Mouse (Mus musculus) Patski (cell line): ENCODE results near the gene Sema7a. TPM values are rescaled to one million over a fixed set of nuclear protein-coding genes. Genes with fewer than 3 reads are reported as not detected.

Experiments
- ATAC-seq: fragments of 100-300 bp; one replicate; pipeline ENCODE4 v1.8.0; 2021
- CTCF ChIA-PET: fragments of 350-600 bp; sonication (Branson Sonifier 250); formaldehyde crosslinking; loops from one replicate; lab custom pipeline; 2022; ENCODE audit warnings: inconsistent platforms; lab: Charles Lee
- POLR2A ChIA-PET: fragments of 350-600 bp; sonication (Branson Sonifier 250); formaldehyde crosslinking; loops from one replicate; lab custom pipeline; 2022; ENCODE audit warnings: antibody characterized with exemption, inconsistent platforms; lab: Charles Lee
- DNase-seq: peaks from one replicate; pipeline ENCODE4 v3.0.0-alpha.2; 2011; ENCODE audit warnings: low read depth, low spot score
- H3K27me3 ChIP-seq: fragments of 371-371 bp; one replicate; pipeline ENCODE4 v1.5.1; 2021
- CTCF ChIP-seq: fragments of 100-300 bp; IDR thresholded peaks from one replicate; pipeline ENCODE4 v1.5.1; 2021
- in situ Hi-C: fragments of 300-500 bp; cut with MboI; formaldehyde crosslinking; loops from 3 replicates; pipeline ENCODE4 v1.11.1; 2018; ENCODE audit warnings: low pct_unique_long_range_greater_than_20kb, mixed read lengths
- polyA plus RNA-seq: library from polyadenylated mRNA; unstranded; gene quantifications from one replicate; pipeline ENCODE4 v1.2.3, GENCODE M21; 2021

Gene Sema7a
- polyA plus RNA-seq, 1 experiment from 2014 or later, result 77.8 TPM

DNA sequence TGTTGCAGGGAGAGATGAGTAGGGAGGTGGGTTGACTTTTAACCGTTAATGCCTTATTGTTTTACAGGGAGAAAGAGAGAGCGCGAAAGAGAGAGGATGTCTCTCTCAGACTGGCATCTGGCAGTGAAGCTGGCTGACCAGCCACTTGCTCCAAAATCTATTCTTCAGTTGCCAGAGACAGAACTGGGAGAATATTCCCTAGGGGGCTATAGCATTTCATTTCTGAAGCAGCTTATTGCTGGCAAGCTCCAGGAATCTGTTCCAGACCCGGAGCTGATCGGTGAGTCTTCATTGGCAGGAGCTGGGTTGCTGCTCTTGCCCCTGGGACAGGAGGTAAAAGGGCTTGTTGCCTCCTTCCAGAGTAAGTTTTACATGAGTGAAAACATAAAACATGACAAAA lies 27.3 kb upstream of the Sema7a start:
- DNase-seq (no peak), ATAC-seq (no peak)
- POLR2A ChIA-PET, result interaction anchor here (0.6 kb wide), 1 partner anchor 86 kb away, joined by 4 read pairs; no protein-coding TSS in a partner anchor
- in situ Hi-C loops, result no loop called here
- H3K27me3 ChIP-seq, result no peaks in the 10 kb centered on the region
- no peak for TF ChIP-seq CTCF
- CTCF ChIA-PET, result interaction anchor here (1.2 to 1.4 kb wide), 2 partner anchors 19 to 153 kb away, joined by 3 read pairs; no protein-coding TSS in a partner anchor

DNA sequence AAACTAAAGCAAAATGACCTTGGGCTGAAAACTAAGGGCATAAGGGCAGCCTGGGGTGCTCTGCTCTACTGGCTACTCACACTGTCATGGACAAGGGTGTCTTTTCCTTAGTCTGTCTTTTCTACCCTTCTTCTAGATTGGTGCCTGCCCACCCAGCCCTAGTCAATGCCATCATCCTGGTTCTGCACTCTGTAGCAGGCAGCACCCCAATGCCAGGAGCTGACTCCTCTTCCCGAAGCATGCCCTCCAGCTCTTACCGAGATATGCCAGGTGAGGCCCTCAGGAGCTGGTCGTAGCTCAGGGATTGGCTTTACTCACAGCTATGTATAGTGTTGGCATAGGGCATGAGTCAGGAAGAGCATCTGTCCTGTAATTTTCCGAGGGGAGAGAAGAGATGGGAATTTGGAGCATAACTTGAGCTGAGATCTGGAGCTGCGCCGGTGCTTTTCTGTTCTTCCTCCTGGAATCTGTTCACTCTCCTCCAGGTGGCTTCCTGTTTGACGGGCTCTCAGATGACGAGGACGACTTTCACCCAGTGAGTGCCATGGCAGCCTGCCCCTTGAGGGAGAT lies 18.3 kb upstream of the Sema7a start:
- DNase-seq, result no peak
- ChIA-PET POLR2A (interaction anchor here (0.9 to 1.3 kb wide), 2 partner anchors 9 to 10 kb away, joined by 3 read pairs; no protein-coding TSS in a partner anchor), CTCF (interaction anchor here (0.8 kb wide), 1 partner anchor 72 kb away, joined by 3 read pairs; no protein-coding TSS in a partner anchor)
- ATAC-seq, result no peak
- H3K27me3 ChIP-seq, result no peaks in the 10 kb centered on the region
- no peak for TF ChIP-seq CTCF
- in situ Hi-C loops, result no loop called here

DNA sequence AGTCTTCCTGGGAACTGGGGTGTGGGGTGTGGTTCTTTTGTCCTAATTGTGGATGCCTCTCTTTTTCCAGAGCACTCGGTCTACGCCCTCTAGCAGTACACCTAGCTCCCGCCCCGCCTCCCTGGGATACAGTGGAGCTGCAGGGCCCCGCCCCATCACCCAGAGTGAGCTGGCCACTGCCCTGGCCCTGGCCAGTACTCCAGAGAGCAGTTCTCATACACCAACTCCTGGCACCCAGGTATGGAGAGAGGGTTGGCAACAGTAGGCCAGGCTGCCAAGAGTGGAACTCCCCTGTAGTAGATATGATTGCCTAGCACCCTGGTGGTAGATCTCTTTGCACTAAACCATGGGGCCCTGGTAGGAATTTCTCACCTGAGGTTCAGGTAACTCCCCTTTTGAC lies 17.5 kb upstream of the Sema7a start:
- CTCF ChIA-PET, result interaction anchor here (0.8 kb wide), 1 partner anchor 71 kb away, joined by 3 read pairs; no protein-coding TSS in a partner anchor
- ATAC-seq (no peak), DNase-seq (no peak)
- in situ Hi-C loops, result no loop called here
- POLR2A ChIA-PET, result interaction anchor here (0.7 to 1.3 kb wide), 3 partner anchors 8 to 11 kb away, joined by 3 read pairs; no protein-coding TSS in a partner anchor
- H3K27me3 ChIP-seq, result no peaks in the 10 kb centered on the region
- TF ChIP-seq CTCF, result no peak

DNA sequence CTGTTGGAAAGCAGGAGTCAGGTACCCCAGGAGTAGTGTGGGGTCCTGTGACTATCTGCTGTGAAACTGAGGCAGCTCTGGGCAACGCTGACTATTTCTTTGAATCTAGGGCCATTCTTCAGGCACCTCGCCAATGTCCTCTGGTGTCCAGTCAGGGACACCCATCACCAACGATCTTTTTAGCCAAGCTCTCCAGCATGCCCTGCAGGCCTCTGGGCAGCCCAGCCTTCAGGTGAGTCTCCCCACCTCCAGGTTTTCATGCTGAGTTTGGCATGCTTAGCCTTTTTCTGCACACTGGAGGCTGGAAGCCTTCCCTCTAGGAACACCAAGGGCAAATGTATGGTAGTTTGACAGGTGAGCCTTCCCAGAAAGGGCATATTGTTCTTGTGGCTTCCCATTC lies 16.9 kb upstream of the Sema7a start:
- DNase-seq, result no peak
- no peaks in the 10 kb centered on the region for H3K27me3 ChIP-seq
- no peak for ATAC-seq
- ChIA-PET POLR2A (no interaction called here), CTCF (no interaction called here)
- in situ Hi-C loops, result no loop called here
- no peak for TF ChIP-seq CTCF

DNA sequence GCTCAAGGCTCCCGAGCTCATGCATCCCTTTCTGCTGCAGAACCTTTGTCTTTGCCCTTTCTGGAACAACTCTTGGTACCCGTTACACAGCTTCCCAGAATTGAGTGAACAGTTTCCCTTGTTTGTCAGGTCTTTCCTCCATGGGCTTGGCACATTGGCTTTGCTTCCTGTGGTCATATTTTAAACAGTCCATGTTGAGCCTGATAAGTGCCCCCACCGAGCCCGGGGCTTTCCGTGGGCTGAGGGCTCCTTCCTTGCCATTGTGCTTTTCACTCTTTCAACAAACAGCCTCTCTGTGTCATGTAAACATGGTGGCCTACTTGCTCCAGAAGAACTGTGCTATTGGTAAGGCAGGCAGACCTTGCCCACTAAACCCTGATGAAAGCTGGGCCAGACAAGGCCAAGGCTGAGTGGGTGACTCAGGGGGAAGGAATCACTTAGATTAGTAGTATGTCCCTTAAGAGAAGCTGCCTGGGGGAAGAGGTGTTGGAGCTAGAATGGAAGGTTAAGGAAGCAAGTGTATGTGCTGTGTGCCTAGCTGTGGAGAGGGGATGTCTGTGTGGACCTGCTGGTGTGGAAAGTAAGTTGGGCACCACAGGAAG lies 8.6 kb upstream of the Sema7a start:
- TF ChIP-seq CTCF, result no peak
- ChIA-PET CTCF (interaction anchor here (0.8 to 17.8 kb wide), 4 partner anchors 13 to 72 kb away, joined by 3 to 311 read pairs (median 3); no protein-coding TSS in a partner anchor), POLR2A (interaction anchor here (0.6 to 1.3 kb wide), 4 partner anchors 9 to 25 kb away, joined by 3 to 4 read pairs (median 3); partner anchors contain the start of gene Ubl7)
- no peaks in the 10 kb centered on the region for H3K27me3 ChIP-seq
- no peak for ATAC-seq
- in situ Hi-C loops, result loop anchor here (10.0 kb wide), 1 partner anchor 284 kb away; no protein-coding TSS in a partner anchor
- DNase-seq, result no peak

DNA sequence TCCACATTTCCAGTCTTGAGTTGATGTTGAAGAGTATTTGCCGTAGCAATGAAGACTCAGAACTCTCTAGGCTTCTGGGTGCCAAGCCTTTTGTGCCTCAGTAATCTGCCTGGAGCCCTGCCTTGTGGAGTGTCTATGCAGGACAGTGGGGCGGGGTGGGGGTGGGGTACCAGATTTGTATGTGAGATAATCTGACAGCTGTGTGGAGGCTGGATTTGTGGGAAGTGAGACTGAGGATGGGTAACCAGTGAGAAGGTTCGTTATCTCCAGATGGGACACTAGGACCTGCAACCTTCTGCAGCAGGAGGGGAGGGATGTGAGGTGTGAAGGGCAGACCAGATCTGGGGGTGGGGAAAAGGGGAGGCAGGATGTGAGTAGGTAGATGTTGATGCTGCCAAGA lies 7.7 kb upstream of the Sema7a start:
- in situ Hi-C loops, result loop anchor here (10.0 kb wide), 1 partner anchor 283 kb away; no protein-coding TSS in a partner anchor
- no peak for TF ChIP-seq CTCF
- ChIA-PET CTCF (interaction anchor here (1.2 to 17.8 kb wide), 3 partner anchors 14 to 73 kb away, joined by 3 to 311 read pairs (median 3); no protein-coding TSS in a partner anchor), POLR2A (interaction anchor here (0.6 to 1.2 kb wide), 2 partner anchors 10 to 24 kb away, joined by 3 to 4 read pairs; no protein-coding TSS in a partner anchor)
- H3K27me3 ChIP-seq, result no peaks in the 10 kb centered on the region
- DNase-seq, result no peak
- no peak for ATAC-seq

DNA sequence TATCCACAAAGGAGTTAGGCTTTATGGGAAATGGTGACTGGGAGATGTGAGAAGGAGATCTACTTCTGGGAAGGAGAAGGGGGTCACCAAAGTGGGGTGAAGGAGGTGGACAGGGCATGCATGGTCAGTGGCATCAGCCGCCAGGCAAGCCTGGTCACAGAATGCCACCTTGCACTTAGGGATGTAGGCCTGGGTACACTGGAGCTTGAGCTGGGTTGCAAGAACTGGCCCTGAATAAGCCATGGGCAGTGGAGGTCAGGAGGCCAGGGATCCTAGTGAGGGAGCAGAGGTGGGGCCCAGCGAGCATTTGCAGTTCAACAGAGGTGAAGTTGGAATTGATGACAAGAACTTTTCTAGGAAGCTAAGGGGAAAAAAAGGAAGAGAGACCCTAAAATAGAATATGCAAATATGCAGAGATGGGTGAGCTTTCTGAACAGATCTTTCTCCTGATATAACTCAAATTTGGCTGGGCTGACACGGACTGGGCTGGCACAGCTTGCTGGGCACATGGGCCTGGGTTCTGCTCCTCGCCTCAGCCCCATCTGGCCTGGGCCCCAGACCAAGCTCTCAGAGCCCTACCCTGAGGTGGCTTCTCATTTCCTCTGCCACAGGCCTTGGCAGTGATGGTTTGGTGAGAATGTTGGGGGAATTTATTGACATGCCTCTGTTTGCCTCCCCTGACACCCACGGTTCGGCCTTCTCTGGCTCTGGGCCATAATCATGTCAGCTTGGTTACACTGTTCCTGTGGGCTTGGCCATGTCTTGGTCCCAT lies 6.9 kb upstream of the Sema7a start:
- POLR2A ChIA-PET, result interaction anchor here (1.2 kb wide), 2 partner anchors 23 to 62 kb away, joined by 3 to 4 read pairs; no protein-coding TSS in a partner anchor
- H3K27me3 ChIP-seq, result no peaks in the 10 kb centered on the region
- CTCF ChIA-PET, result interaction anchor here (17.8 kb wide), 1 partner anchor 60 kb away, joined by 311 read pairs; no protein-coding TSS in a partner anchor
- DNase-seq (no peak), ATAC-seq (no peak)
- no peak for TF ChIP-seq CTCF
- in situ Hi-C loops, result loop anchor here (10.0 kb wide), 1 partner anchor 282 kb away; no protein-coding TSS in a partner anchor

DNA sequence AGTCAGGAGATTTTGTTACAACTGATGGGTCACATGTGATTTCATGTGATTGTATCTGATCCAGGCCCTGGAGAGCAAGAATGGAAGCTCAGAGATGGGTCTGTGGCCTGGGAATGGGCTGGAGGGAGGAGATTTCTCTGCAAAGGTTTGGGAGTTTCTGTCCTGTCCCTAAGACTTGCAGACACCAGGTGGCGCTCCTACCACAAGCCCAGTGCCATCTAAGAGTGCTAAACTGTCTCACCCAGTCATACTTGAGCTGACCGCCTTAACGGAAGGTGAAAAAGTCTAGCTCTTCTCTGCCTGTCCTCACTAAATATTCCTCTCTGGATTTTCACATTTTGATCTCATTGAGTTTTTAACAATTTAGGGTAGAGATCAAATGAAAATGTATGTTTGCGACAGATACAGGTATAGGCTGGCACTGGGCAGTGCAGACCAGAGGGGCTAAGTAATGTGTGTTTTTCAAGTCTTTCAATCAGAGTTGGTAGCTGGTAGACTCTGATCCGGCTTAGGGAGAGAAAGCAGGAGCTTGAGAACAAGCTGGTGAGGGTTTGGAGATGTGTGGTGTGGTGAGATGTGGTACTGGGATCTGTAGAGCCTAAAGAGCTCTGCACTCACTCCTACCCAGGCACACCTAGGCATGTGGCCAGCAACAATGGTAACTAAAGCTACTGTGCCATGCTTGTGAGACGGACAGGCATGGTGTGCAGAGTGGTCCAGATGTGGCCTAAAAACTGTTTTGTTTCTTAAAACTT lies 4.1 kb upstream of the Sema7a start:
- DNase-seq, result no peak
- TF ChIP-seq CTCF, result no peak
- no peak for ATAC-seq
- ChIA-PET CTCF (interaction anchor here (0.7 to 17.8 kb wide), 21 partner anchors 8 to 202 kb away, joined by 3 to 311 read pairs (median 4); partner anchors contain the start of gene Ubl7), POLR2A (interaction anchor here (1.1 to 3.0 kb wide), 4 partner anchors 54 to 62 kb away, joined by 3 to 12 read pairs (median 6); no protein-coding TSS in a partner anchor)
- no peaks in the 10 kb centered on the region for H3K27me3 ChIP-seq
- in situ Hi-C loops, result loop anchor here (5.0 to 10.0 kb wide), 3 partner anchors 56 to 279 kb away; no protein-coding TSS in a partner anchor

DNA sequence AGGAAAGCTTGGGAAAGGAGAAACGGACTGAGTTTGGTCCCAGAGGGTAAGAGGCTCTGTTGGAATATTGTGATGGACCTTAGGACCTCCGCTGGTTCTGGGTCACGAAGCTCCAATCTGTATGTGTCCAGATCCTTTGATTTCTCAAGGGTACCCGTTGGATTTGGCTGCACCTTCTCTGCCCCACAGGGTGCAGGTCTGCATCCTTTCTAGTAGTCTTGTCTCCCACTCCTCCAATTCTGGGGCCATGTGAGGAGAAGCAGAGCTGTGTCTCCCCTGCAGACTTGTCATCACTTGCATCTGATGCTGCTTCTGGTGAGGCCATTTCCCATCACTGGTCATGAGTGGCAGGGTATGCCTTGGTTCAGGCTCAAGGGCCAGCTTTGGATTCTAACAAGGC lies 2.7 kb upstream of the Sema7a start:
- POLR2A ChIA-PET, result no interaction called here
- in situ Hi-C loops, result loop anchor here (5.0 to 10.0 kb wide), 3 partner anchors 55 to 278 kb away; no protein-coding TSS in a partner anchor

More for the DNA sequence above, 2.7 kb upstream of the Sema7a start:
- CTCF ChIA-PET, result interaction anchor here (1.2 to 17.8 kb wide), 6 partner anchors 9 to 75 kb away, joined by 5 to 311 read pairs (median 10); no protein-coding TSS in a partner anchor
- no peaks in the 10 kb centered on the region for H3K27me3 ChIP-seq
- TF ChIP-seq CTCF, result no peak
- DNase-seq (no peak), ATAC-seq (no peak)
